Mouse (Mus musculus): ENCODE results near the gene Prm3. TPM values are rescaled to one million over a fixed set of nuclear protein-coding genes. Genes with fewer than 3 reads are reported as not detected.

Prm3 gene
- polyA plus RNA-seq, 1 experiment from 2014 or later, result not detected

DNA sequence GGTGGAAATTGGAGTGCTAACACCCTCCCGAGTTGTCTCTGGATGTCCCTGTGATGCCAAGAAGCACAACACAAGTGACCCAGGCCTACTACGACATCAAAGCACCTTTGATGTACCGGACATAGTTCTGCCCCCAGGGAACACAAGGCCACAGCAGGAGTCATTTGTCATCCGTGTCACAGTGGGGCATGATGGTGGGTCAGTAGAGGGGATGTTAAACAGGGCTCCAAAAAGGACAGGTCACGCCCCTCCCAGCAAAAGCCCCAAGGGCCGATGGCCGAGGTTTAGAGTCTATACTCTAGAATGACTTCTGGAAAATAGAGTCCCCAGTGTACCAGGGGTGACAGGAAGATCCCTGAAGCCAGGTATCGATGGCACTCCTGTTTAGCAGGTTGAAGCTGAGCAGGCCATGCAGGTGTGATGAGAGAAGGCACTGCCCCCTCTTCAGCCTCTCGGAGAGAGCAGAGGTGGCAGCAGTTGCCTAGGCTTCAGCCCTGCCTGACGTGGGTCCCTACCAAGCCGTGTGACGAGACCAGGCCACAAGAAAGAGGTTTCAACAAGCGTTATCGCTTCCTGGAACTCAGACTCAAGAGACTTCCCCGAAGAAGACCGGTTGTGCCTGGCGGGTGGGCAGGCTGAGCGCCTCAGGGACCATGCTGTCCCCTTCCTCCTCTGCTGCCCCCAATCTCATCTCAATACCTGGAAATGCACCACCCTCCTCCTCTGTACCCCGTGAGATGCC, 18.8 kb downstream of the Prm3 start:
- no peaks in the 10 kb centered on the region for H3K27me3 ChIP-seq (ENCODE audit: control insufficient read depth, insufficient read depth, low read length)
- WGBS, result 39% methylated on average over 19 of the region's 19 CpGs
- H3K9ac ChIP-seq (ENCODE audit: low read length), result no peak overlapping the region
- no peak overlapping the region for H3K4me2 ChIP-seq (ENCODE audit: low read depth, severe bottlenecking)
- DNase-seq (ENCODE audit: low spot score) (no peak), ATAC-seq (ENCODE audit: insufficient number of reproducible peaks, low FRiP score, low TSS enrichment, low read depth) (no peak)
- no peak overlapping the region for H3K4me3 ChIP-seq (ENCODE audit: low read depth, low read length)
- H3K9me3 ChIP-seq (ENCODE audit: control insufficient read depth, low read length), result no peaks in the 10 kb centered on the region
- H3K36me3 ChIP-seq (ENCODE audit: control insufficient read depth, insufficient read depth, low read length), result no peaks in the 10 kb centered on the region
- no peaks in the 10 kb centered on the region for H3K4me1 ChIP-seq (ENCODE audit: control insufficient read depth, insufficient read depth, low read length)
- no peak overlapping the region for H3K27ac ChIP-seq (replicated peaks; ENCODE audit: low read depth, low read length)

- H3K36me3 ChIP-seq (ENCODE audit: control insufficient read depth, insufficient read depth, low read length), result no peaks in the 10 kb centered on the region
- DNase-seq (ENCODE audit: low spot score) (no peak), ATAC-seq (ENCODE audit: insufficient number of reproducible peaks, low FRiP score, low TSS enrichment, low read depth) (no peak)
- H3K9ac ChIP-seq (ENCODE audit: low read length), result no peak overlapping the region
- no peaks in the 10 kb centered on the region for H3K27me3 ChIP-seq (ENCODE audit: control insufficient read depth, insufficient read depth, low read length)
- no peak overlapping the region for H3K27ac ChIP-seq (replicated peaks; ENCODE audit: low read depth, low read length)
- no peak overlapping the region for H3K4me3 ChIP-seq (ENCODE audit: low read depth, low read length)
- H3K4me1 ChIP-seq (ENCODE audit: control insufficient read depth, insufficient read depth, low read length), result no peaks in the 10 kb centered on the region
- 42% methylated on average over 4 of the region's 4 CpGs for WGBS
- H3K4me2 ChIP-seq (ENCODE audit: low read depth, severe bottlenecking), result no peak overlapping the region
- no peaks in the 10 kb centered on the region for H3K9me3 ChIP-seq (ENCODE audit: control insufficient read depth, low read length)
Measured at GRCm38 (mm10) chr16:10770531-10771325, 20.0 kb downstream of the Prm3 start.

- H3K4me1 ChIP-seq (ENCODE audit: control insufficient read depth, insufficient read depth, low read length), result no peaks in the 10 kb centered on the region
- no peaks in the 10 kb centered on the region for H3K27me3 ChIP-seq (ENCODE audit: control insufficient read depth, insufficient read depth, low read length)
- no peak overlapping the region for H3K27ac ChIP-seq (replicated peaks; ENCODE audit: low read depth, low read length)
- H3K9ac ChIP-seq (ENCODE audit: low read length), result no peak overlapping the region
- no peak for DNase-seq (ENCODE audit: low spot score)
- no peaks in the 10 kb centered on the region for H3K9me3 ChIP-seq (ENCODE audit: control insufficient read depth, low read length)
- no peak for ATAC-seq (ENCODE audit: insufficient number of reproducible peaks, low FRiP score, low TSS enrichment, low read depth)
- H3K4me3 ChIP-seq (ENCODE audit: low read depth, low read length), result no peak overlapping the region
- H3K4me2 ChIP-seq (ENCODE audit: low read depth, severe bottlenecking), result no peak overlapping the region
- no peaks in the 10 kb centered on the region for H3K36me3 ChIP-seq (ENCODE audit: control insufficient read depth, insufficient read depth, low read length)
- 42% methylated on average over 2 of the region's 2 CpGs for WGBS
Measured at GRCm38 (mm10) chr16:10769661-10770060, 21.1 kb downstream of the Prm3 start.

DNA sequence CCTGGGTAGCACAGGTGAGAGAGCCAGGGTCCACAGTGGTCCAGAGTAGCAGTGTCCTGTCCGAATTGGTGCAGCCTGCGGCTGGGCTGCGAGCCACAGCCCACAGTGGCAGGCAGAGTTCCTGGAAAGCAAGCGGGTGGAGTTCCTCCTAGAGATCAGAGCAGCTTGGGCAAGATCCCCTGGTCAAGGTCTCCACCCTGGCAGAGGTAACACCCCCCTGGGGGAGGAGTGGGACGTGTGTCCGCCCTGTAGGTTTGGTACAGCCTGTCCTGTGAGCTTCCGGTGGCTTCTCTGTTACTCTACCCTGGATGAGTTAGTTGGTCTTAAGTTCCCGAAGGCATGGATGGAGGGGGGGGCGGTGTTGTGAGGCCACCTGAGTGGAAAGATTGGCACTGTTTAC, 21.9 kb downstream of the Prm3 start:
- H3K4me3 ChIP-seq (ENCODE audit: low read depth, low read length), result no peak overlapping the region
- DNase-seq (ENCODE audit: low spot score) (no peak), ATAC-seq (ENCODE audit: insufficient number of reproducible peaks, low FRiP score, low TSS enrichment, low read depth) (no peak)
- no peaks in the 10 kb centered on the region for H3K4me1 ChIP-seq (ENCODE audit: control insufficient read depth, insufficient read depth, low read length)
- no peaks in the 10 kb centered on the region for H3K36me3 ChIP-seq (ENCODE audit: control insufficient read depth, insufficient read depth, low read length)
- H3K27ac ChIP-seq (replicated peaks; ENCODE audit: low read depth, low read length), result no peak overlapping the region
- no peaks in the 10 kb centered on the region for H3K27me3 ChIP-seq (ENCODE audit: control insufficient read depth, insufficient read depth, low read length)
- H3K9me3 ChIP-seq (ENCODE audit: control insufficient read depth, low read length), result no peaks in the 10 kb centered on the region
- no peak overlapping the region for H3K4me2 ChIP-seq (ENCODE audit: low read depth, severe bottlenecking)
- WGBS, result 49% methylated on average over 9 of the region's 9 CpGs
- no peak overlapping the region for H3K9ac ChIP-seq (ENCODE audit: low read length)

DNA sequence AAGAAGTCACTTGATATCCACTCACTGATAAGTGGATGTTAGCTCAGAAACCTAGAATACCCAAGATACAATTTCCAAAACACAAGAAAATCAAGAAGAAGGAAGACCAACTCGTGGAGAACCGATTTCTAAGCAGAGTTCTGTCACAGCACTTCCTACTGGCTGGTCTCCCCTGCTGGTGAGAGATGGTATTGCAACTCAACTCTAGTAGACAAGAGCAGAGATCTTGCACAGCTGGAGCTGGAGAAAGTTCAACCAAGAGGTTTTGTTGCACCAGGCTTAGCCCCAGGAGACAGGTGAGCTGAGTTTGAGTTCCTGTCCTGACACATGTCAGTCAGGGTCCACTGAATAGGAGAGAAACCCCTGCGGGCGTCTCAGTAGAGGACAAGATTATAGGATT, 23.6 kb downstream of the Prm3 start:
- no peak overlapping the region for H3K9ac ChIP-seq (ENCODE audit: low read length)
- H3K9me3 ChIP-seq (ENCODE audit: control insufficient read depth, low read length), result no peaks in the 10 kb centered on the region
- no peaks in the 10 kb centered on the region for H3K27me3 ChIP-seq (ENCODE audit: control insufficient read depth, insufficient read depth, low read length)
- 46% methylated on average over 4 of the region's 4 CpGs for WGBS
- H3K4me3 ChIP-seq (ENCODE audit: low read depth, low read length), result no peak overlapping the region
- H3K4me2 ChIP-seq (ENCODE audit: low read depth, severe bottlenecking), result no peak overlapping the region
- no peaks in the 10 kb centered on the region for H3K36me3 ChIP-seq (ENCODE audit: control insufficient read depth, insufficient read depth, low read length)
- no peak overlapping the region for H3K27ac ChIP-seq (replicated peaks; ENCODE audit: low read depth, low read length)
- DNase-seq (ENCODE audit: low spot score) (peak; percentile 82), ATAC-seq (ENCODE audit: insufficient number of reproducible peaks, low FRiP score, low TSS enrichment, low read depth) (no peak)
- no peaks in the 10 kb centered on the region for H3K4me1 ChIP-seq (ENCODE audit: control insufficient read depth, insufficient read depth, low read length)

DNA sequence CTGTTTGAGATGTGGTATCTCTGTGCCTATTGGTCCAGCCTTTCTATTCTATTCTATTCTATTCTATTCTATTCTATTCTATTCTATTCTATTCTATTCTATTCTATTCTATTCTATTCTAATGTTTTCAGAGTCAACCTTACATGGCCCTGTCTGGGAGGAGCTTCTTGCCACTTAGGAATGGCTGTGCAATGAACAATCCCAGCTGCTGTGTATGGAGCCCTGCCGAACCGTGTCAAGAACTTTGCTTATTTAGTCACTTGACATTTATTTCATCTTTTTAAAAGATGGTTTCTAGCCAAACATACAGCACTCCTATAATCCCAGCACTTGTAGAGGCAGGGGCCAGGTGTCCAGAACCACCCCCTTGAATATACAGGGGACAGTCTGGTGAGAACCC, 26.4 kb downstream of the Prm3 start:
- Histone ChIP-seq H3K4me1 (ENCODE audit: control insufficient read depth, insufficient read depth, low read length) (0 out of 2 replicates have a peak, but pooled peaks cover 3% of the 10 kb centered on the region), H3K27me3 (ENCODE audit: control insufficient read depth, insufficient read depth, low read length) (no peaks in the 10 kb centered on the region), H3K9me3 (ENCODE audit: control insufficient read depth, low read length) (no peaks in the 10 kb centered on the region), H3K27ac (replicated peaks; ENCODE audit: low read depth, low read length) (no peak overlapping the region), H3K9ac (ENCODE audit: low read length) (no peak overlapping the region), H3K4me2 (ENCODE audit: low read depth, severe bottlenecking) (no peak overlapping the region), H3K36me3 (ENCODE audit: control insufficient read depth, insufficient read depth, low read length) (no peaks in the 10 kb centered on the region), H3K4me3 (ENCODE audit: low read depth, low read length) (no peak overlapping the region)
- ATAC-seq (ENCODE audit: insufficient number of reproducible peaks, low FRiP score, low TSS enrichment, low read depth) (no peak), DNase-seq (ENCODE audit: low spot score) (no peak)
- 77% methylated on average over 2 of the region's 2 CpGs for WGBS

DNA sequence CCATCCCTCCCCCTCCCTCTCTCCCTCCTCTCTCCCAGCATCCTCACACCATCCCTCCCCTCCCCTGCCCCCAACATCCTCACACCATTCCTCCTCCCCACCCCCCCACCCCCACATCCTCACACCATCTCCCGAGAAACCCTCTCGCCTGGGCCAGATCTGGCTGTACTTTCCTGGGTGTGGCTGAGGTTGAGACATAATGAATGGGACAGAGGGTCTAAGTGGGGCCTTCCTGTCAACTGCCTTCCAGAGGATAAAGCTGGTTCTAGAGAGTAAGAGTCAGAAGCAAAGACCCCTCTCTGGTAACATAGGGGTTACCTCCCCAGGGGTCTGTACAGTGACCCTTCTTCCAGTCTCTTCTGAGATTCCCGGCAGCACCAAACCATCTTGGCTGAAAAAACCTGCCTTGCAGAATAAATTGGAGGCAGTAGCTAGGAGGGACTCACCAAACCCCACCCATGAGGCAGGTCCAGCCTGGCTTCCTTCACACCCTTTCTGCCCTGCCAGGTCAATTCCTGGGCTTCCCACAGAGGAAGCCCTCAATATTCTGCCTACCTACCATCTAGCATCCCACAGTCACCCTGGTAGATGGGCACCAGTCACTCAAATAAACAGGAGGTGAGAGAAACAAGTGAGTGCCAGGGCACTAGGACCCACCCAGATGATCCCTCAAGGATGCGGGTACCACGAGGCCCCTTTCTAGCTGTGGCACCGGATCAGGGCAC, 27.0 kb downstream of the Prm3 start:
- Histone ChIP-seq H3K27ac (replicated peaks; ENCODE audit: low read depth, low read length) (no peak overlapping the region), H3K4me2 (ENCODE audit: low read depth, severe bottlenecking) (no peak overlapping the region), H3K9ac (ENCODE audit: low read length) (no peak overlapping the region), H3K4me3 (ENCODE audit: low read depth, low read length) (no peak overlapping the region), H3K27me3 (ENCODE audit: control insufficient read depth, insufficient read depth, low read length) (no peaks in the 10 kb centered on the region), H3K9me3 (ENCODE audit: control insufficient read depth, low read length) (no peaks in the 10 kb centered on the region), H3K4me1 (ENCODE audit: control insufficient read depth, insufficient read depth, low read length) (0 out of 2 replicates have a peak, but pooled peaks cover 3% of the 10 kb centered on the region), H3K36me3 (ENCODE audit: control insufficient read depth, insufficient read depth, low read length) (no peaks in the 10 kb centered on the region)
- no peak for ATAC-seq (ENCODE audit: insufficient number of reproducible peaks, low FRiP score, low TSS enrichment, low read depth)
- DNase-seq (ENCODE audit: low spot score), result no peak
- 40% methylated on average over 6 of the region's 6 CpGs for whole genome bisulfite sequencing

DNA sequence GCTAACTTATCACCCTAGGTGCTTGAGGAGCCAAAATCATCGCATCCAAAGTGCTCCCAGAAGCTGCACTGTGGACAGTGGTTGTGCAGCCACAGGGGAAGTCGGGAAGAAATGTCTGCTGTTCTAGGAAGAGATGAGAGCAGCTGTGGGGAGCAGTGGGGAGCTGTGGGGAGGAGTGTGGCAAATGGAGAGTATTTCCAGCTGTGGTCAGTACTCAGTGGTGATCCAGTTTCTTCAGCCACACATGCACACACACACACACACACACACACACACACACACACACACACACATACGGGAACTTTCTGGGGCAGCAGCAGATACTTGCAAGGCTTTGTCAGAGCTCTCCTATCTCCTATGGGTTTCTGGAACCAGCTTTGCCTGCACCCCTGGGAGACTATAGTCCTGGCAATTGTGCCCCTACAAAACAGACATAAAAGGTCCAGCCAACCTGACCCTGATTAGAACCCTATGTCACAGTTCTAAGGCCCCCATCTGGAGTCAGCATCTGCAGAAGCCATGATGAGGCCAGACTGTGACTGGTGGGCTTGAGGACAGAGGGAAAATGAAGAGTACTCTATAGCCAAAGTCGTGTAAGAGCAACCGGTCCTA, 28.0 kb downstream of the Prm3 start:
- H3K27me3 ChIP-seq (ENCODE audit: control insufficient read depth, insufficient read depth, low read length), result no peaks in the 10 kb centered on the region
- H3K9me3 ChIP-seq (ENCODE audit: control insufficient read depth, low read length), result no peaks in the 10 kb centered on the region
- no peak overlapping the region for H3K27ac ChIP-seq (replicated peaks; ENCODE audit: low read depth, low read length)
- H3K36me3 ChIP-seq (ENCODE audit: control insufficient read depth, insufficient read depth, low read length), result no peaks in the 10 kb centered on the region
- no peak for ATAC-seq (ENCODE audit: insufficient number of reproducible peaks, low FRiP score, low TSS enrichment, low read depth)
- H3K4me3 ChIP-seq (ENCODE audit: low read depth, low read length), result no peak overlapping the region
- no peak overlapping the region for H3K4me2 ChIP-seq (ENCODE audit: low read depth, severe bottlenecking)
- DNase-seq (ENCODE audit: low spot score), result no peak
- 63% methylated on average over 5 of the region's 5 CpGs for WGBS
- H3K4me1 ChIP-seq (ENCODE audit: control insufficient read depth, insufficient read depth, low read length), result 0 out of 2 replicates have a peak, but pooled peaks cover 3% of the 10 kb centered on the region
- no peak overlapping the region for H3K9ac ChIP-seq (ENCODE audit: low read length)

Measured in limb, embryonic 11.5 days (tissue).